Mouse (Mus musculus) ES-E14 (cell line): Measurements from ENCODE around the gene Camsap2.

Experiments
- HCFC1 ChIP-seq: IDR thresholded peaks from 2 replicates; pipeline ENCODE4 v1.6.1; 2012; ENCODE audit warnings: low read length, inconsistent platforms, borderline replicate concordance; ENCODE audit not compliant: insufficient read depth
- ZC3H11A ChIP-seq: IDR thresholded peaks from 2 replicates; pipeline ENCODE4 v1.6.1; 2012; ENCODE audit warnings: low read depth, mild to moderate bottlenecking, inconsistent platforms, low read length, borderline replicate concordance
- ZNF384 ChIP-seq: IDR thresholded peaks from 2 replicates; pipeline ENCODE4 v1.6.1; 2012; ENCODE audit warnings: low read depth, low read length, inconsistent platforms

GRCm38 (mm10) chr1:136259893-136260634 lies 85.8 kb downstream of the Camsap2 start:
- no peak for TF ChIP-seq ZNF384
- no peak for TF ChIP-seq ZC3H11A
- no peak; the same call in 1 of the 2 replicates for TF ChIP-seq HCFC1
